Mouse (Mus musculus) adrenal gland, postnatal 14 days (tissue): Measurements from ENCODE around the gene Gm43720. TPM values are rescaled to one million over a fixed set of nuclear protein-coding genes. Genes with fewer than 3 reads are reported as not detected.

Source experiments
- total RNA-seq: library from RNA; stranded (reverse); gene quantifications from 2 replicates; pipeline ENCODE4 v1.2.3, GENCODE M21; 2021

The Gm43720 gene
- total RNA-seq, 1 experiment from 2014 or later, result not detected

Other genes with a start within 250 kb of the Gm43720 start
- gene Smok3c, start 226.8 kb downstream of the Gm43720 start, total RNA-seq, result not detected in 2 replicates
- 33.1 and 33.6 TPM in 2 replicates for gene Zkscan1, start 194.9 kb downstream of the Gm43720 start, total RNA-seq
- 16.7 and 17.2 TPM in 2 replicates for gene Zscan21, start 163.1 kb downstream of the Gm43720 start, total RNA-seq
- 12.5 and 15.4 TPM in 2 replicates for gene Zfp113, start 124.2 kb downstream of the Gm43720 start, total RNA-seq
- gene Cops6, start 118.9 kb downstream of the Gm43720 start, total RNA-seq, result 149 and 153 TPM in 2 replicates
- 21.4 and 24.2 TPM in 2 replicates for gene Ap4m1, start 108.0 kb downstream of the Gm43720 start, total RNA-seq
- 50.3 and 52.2 TPM in 2 replicates for gene Mcm7, start 107.5 kb downstream of the Gm43720 start, total RNA-seq
- gene Taf6, start 92.5 kb downstream of the Gm43720 start, total RNA-seq, result 35.2 and 35.5 TPM in 2 replicates
- 20.8 and 22.3 TPM in 2 replicates for gene Cnpy4, start 92.5 kb downstream of the Gm43720 start, total RNA-seq
- gene Mblac1, start 85.6 kb downstream of the Gm43720 start, total RNA-seq, result 7.0 and 8.9 TPM in 2 replicates
- 0.23 and 0.26 TPM in 2 replicates for gene Nxpe5, start 54.1 kb downstream of the Gm43720 start, total RNA-seq
- 70.3 and 74.7 TPM in 2 replicates for gene Lamtor4, start 24.5 kb downstream of the Gm43720 start, total RNA-seq
- gene BC037034, start 15.9 kb downstream of the Gm43720 start, total RNA-seq, result 18.2 and 25.6 TPM in 2 replicates
- gene Gal3st4, start 7.1 kb downstream of the Gm43720 start, total RNA-seq, result 0.19 TPM in 1 of 2 replicates, not detected in the other
- gene Gpc2, start within 50 bp of the Gm43720 start, total RNA-seq, result 1.1 and 1.3 TPM in 2 replicates
- gene Stag3, start 282 bp upstream of the Gm43720 start, total RNA-seq, result 0.15 and 0.56 TPM in 2 replicates
- gene Pvrig, start 62.0 kb upstream of the Gm43720 start, total RNA-seq, result 0.33 TPM in 1 of 2 replicates, not detected in the other
- gene Zfp157, start 161.5 kb upstream of the Gm43720 start, total RNA-seq, result 9.6 and 10.6 TPM in 2 replicates